8 mouse cellular contexts compared by ENCODE assay signal in genomic region chr7:90041565-90042024, GRCm38 (mm10).
DNase-seq lines count a peak whose midpoint lies in the region; ATAC-seq and TF ChIP-seq lines count a peak whose summit lies in the region.

No protein-coding gene starts in this region.

- ATAC-seq in CD4-positive, CD25-positive, alpha-beta regulatory T cell, adult 4 months: peak; percentile 88
- peak; percentile 65 for ATAC-seq in granulocyte monocyte progenitor cell, adult 5-6 weeks (replicated peaks; ENCODE audit: poor library complexity, severe bottlenecking)
- ATAC-seq in limb, embryonic 13.5 days (ENCODE audit: low FRiP score, low read depth): peak; percentile 75
- ATAC-seq in stomach, postnatal 0 days (ENCODE audit: low FRiP score, low TSS enrichment): no peak; the same call in 1 of the 2 replicates

- intact Hi-C loops in gastrocnemius, adult 2 months (cut with DNase I): no loop called here

- H3K36me3 ChIP-seq in limb, embryonic 13.5 days: no peaks in the 10 kb centered on the region
- H3K36me3 ChIP-seq in stomach, postnatal 0 days (ENCODE audit: control insufficient read depth, insufficient read depth, low read length): no peaks in the 10 kb centered on the region

- peaks cover 23% of the 10 kb centered on the region for H3K4me1 ChIP-seq in limb, embryonic 13.5 days
- H3K4me1 ChIP-seq in stomach, postnatal 0 days (replicated peaks; ENCODE audit: control insufficient read depth, insufficient read depth): peaks cover 7% of the 10 kb centered on the region; the same call in 1 of the 2 replicates

- no peak for TF ChIP-seq CTCF in gastrocnemius, adult 2 months (IDR thresholded peaks at IDR 0.05)
- no peak for TF ChIP-seq CTCF in stomach, postnatal 0 days (IDR thresholded peaks at IDR 0.05; ENCODE audit: low read depth)

- H3K4me2 ChIP-seq in limb, embryonic 13.5 days (replicated peaks): no peak overlapping the region
- no peak overlapping the region for H3K4me2 ChIP-seq in stomach, postnatal 0 days (replicated peaks; ENCODE audit: low read depth)

- TF ChIP-seq EP300 in stomach, postnatal 0 days (optimal IDR thresholded peaks at IDR 0.05): no peak

- H3K27ac ChIP-seq in gastrocnemius, adult 2 months: peak overlapping the region; percentile 86
- H3K27ac ChIP-seq in limb, embryonic 13.5 days: peak overlapping the region; percentile 28; the same call in 1 of the 2 replicates
- H3K27ac ChIP-seq in stomach, postnatal 0 days (replicated peaks): peak overlapping the region; percentile 69

- no peaks in the 10 kb centered on the region for H3K9me3 ChIP-seq in limb, embryonic 13.5 days
- H3K9me3 ChIP-seq in stomach, postnatal 0 days (ENCODE audit: control insufficient read depth, low read length): no peaks in the 10 kb centered on the region

- H3K4me3 ChIP-seq in gastrocnemius, adult 2 months: no peak overlapping the region
- H3K4me3 ChIP-seq in limb, embryonic 13.5 days: no peak overlapping the region
- H3K4me3 ChIP-seq in stomach, postnatal 0 days (ENCODE audit: low read depth, low read length): no peak overlapping the region

- DNase-seq in gastrocnemius, adult 2 months: peak; percentile 29
- DNase-seq in gastrocnemius, postnatal 25 days: no peak
- DNase-seq in stomach, postnatal 0 days (ENCODE audit: low spot score): no peak
- DNase-seq in left cerebral cortex, adult 9 months (ENCODE audit: low spot score in 2 of 2): no peak
- no peak for DNase-seq in cerebellum, postnatal 25 days

- H3K27me3 ChIP-seq in limb, embryonic 13.5 days: no peaks in the 10 kb centered on the region
- no peaks in the 10 kb centered on the region for H3K27me3 ChIP-seq in stomach, postnatal 0 days (ENCODE audit: control insufficient read depth, insufficient read depth, low read length)

- WGBS in limb, embryonic 13.5 days: 34% methylated on average over 5 of the region's 5 CpGs
- 41% methylated on average over 5 of the region's 5 CpGs for WGBS in stomach, postnatal 0 days

- no peak overlapping the region for H3K9ac ChIP-seq in limb, embryonic 13.5 days
- no peak overlapping the region for H3K9ac ChIP-seq in stomach, postnatal 0 days (ENCODE audit: low read length)

Comparison
In these comparisons a context has a peak if more than half of its experiments do, and no peak if none do; other contexts are left out.
1. H3K27ac ChIP-seq: peak in every context shown above with its lines; median percentile 86 in gastrocnemius, adult 2 months; 69 in stomach, postnatal 0 days; 28 in limb, embryonic 13.5 days.